Mouse (Mus musculus) cerebellum, adult 9-11 months (tissue): ENCODE results near the gene Lyrm7.

ENCODE experiments used
- DNase-seq: peaks from one replicate; pipeline ENCODE4 v3.0.0; 2022

Lyrm7 gene

DNA sequence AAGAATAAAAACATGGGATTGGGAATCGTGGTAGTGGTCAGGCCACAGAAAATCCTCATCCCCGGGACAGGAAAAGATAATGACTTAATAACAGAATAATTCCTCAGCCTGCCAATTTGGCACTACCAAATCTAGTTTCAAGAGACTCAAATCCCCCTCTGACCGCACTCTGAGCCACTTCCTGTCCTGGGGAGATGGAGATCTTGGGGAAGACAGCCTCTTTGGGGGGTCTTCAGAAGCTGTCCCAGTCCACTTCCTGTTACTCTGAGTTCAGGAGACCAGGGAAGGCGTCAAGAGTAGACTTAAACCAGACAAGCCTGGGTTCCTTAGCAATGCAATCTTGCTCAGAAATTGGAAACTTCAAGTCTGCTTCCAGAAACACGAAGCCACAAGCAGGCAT is 15.8 kb downstream of the Lyrm7 start:
- DNase-seq = no peak

DNA sequence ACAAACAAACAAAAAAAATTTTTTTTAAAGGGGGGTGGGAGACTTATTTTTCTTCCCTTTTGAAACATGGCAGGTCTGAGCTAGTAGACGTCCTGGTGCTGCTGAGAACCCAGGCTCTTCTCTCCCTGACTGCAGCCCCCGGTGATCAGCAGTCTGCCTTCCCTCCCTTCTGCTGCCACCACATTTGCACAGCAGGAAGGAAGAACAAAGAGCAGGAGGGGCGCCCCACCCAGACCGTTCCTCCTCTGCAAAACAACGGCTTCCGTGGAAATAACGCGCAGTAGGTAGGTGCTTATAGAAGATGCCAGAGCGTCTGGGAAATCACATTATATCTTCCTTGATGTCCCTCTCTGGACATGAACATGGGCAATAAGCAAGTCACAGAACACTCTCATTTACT is 16.3 kb downstream of the Lyrm7 start:
- no peak for DNase-seq

DNA sequence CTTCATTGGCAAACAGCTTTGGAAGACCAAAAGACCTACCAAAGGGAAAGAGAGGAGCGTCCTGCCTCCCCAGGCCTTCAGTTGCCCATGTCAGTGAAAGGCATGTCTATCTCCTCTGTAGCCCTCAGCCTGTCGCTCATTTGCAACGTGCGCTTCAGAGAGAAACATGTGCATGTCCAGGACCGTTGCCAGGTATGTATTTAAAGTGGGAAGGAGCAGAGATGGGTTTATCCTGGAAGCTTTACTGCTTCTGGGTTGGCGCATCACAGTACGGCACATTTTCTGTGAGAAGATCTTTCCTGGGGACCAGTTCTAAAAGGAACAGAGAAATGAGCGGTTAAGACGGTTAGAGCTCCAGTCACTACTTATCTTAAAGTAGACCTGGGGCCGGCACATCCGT is 19.8 kb downstream of the Lyrm7 start:
- DNase-seq = no peak

DNA sequence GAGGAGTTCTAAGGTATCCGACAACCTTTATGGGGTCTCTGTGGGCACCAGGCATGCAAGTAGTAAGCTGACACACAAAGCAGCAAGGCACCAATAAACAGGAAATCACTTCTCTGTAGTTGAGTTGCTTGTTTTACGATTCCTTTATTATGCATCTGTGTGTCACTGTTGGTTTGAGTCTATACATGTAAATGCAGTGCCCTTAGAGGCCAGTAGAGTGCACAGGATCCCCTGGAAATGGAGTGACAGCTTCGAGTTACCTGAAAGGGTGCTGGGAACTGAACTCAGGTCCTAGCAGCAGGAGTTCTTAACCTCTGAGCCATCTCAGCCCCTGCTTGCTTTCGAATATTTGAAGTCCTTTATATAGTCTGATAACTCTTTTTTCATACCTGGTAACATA is 21.0 kb downstream of the Lyrm7 start:
- DNase-seq = no peak

DNA sequence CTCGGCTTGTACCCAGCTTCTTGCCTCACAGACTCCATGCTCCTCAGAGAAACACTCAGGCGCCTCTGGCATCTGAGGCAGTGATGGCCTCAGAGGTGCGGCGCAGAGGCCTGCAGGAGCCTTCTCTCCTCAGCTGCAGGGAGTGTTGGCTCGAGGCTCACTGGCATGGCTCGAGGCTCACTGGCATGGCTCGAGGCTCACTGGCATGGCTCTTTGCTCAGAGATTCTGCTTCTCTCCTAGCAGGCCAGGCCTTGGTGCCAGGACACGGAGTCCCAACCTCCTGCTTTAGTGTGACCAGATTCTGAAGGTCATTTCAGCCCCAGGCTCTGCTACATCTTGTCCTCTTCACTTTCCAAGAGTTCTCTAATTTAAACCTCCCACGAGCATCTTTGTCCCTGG is 24.6 kb downstream of the Lyrm7 start:
- DNase-seq = peak; percentile 41

DNA sequence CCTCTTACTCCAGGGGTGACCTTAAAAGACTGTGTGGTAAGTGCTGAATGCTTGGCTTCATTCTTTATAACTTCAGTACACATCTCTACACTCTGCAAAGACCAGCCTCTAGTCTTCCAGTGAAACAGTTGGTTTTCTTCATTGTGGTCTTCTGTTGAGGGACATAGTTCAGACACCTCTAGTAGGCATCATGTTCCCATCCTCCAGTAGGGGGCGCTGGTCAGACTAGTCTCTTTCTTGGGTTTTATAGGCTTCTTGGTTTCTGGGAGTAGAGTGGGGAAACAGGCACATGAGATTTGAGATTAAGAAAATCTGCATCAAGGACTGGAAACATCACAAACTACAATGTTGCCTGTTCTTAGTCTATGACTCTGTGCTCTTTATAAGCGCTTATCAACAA is 26.1 kb downstream of the Lyrm7 start:
- DNase-seq = no peak

DNA sequence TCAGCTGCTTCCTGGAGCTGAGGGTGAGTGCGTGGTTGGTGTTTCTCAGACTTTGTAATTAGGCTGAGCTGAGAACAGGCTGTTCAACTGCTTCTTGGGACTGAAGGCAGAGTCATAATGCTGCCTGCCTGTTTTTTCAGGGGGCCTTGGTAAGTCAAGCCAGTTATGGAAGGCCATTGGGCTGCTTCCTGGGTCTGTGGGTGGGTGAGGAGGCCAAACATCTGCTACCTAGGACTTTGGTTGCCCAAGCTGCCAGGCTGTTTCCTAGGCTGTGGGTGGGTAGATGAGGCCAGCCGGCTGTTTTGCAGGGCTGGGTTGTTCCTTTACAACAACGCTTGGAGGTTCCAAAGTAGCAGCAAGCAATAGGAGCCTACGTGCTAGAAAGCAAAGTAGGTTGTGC is 26.9 kb downstream of the Lyrm7 start:
- DNase-seq = no peak

DNA sequence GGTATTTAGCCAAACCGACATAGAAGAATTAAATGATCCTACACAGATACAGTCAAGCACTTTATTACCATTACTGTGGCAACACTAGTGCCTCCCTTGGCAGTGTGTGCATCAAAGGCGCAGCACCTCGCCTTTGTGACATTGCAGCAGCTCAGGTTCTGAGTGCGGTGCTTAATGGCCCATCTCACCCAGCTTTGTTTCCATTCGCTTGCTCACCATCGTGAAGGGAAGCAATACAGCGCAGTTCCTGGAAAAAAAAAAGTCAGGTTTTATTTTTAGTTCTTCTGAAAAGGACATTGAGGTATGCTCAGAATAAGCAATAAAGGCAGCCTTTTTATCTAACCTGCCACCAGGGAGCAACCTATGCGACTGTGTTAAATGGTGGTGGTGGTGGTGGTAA is 33.9 kb downstream of the Lyrm7 start:
- DNase-seq = no peak

DNA sequence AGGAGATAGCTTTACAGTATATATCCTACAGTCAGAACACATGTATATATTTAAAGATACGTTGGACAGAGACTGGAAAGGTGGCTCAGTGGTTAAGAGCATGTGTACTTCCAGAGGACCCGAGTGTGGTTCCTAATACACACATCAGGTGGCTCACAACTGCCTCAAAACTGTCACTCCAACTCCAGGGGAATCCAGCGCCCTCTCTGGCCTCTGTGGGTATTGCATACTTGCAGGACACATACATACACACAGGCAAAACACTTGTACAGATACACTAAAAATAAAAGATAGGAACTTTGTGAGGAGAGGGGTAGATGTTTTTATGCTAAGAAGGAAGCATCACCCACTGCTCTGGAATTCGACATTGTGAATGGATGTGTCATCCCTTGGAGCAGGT is 34.9 kb downstream of the Lyrm7 start:
- no peak for DNase-seq

DNA sequence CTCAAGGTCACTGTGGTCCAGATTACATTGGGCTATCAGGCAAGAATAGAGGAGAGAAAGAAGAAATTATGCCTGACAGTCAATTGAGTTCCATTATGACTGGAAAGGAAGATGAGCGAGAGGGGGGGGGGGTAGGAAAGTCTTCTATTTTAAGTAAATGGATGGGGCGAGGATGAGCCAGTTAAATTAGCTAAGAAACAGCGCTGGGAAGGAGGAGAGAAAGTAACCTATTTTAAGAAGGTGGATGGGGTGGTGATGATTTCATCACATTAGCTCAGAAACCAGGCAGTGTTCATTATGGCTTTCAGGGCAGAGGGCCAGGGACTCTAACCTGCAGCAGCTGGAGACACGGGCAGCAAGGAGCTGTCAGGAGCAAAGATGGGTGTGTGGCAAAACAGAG is 37.2 kb downstream of the Lyrm7 start:
- DNase-seq = no peak

DNA sequence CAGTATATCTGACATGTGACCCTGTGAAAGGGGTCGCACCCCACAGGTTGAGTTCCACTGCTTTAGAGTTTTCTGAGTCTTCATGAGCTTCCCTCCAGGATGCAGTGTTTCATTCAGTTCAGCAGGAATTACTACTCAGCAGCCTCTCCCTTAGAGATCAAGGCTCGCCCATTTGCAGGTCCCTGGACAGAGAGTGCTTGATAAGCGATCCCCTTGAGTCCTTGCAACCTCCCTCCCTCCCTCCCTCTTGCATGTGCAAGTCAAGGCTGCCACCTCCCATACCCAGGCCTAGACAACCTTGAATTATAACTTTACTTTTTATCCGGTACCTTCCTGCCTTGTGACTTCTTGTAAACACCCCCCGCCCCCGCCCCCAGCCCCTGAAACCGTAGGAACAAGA is 41.2 kb downstream of the Lyrm7 start:
- DNase-seq = no peak

DNA sequence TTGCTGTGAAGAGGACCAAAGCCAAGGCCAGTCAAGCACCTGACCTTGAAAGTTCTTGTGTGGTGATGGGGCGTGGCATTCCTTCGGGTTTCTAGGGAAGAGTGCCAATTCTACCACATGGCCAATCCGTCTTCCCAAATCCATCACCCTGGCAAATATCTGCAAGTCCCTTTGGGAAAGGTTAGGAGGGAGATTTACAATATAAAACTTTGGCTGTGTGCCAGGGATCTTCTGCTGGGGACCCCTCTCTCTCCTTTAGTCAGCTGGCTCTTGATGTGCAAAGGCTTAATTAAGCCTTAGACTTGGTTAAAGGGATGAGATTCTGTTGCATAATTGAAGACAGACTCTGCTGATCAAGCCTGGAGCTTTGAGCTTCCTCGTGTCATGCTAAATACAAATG is 43.3 kb downstream of the Lyrm7 start:
- no peak for DNase-seq

DNA sequence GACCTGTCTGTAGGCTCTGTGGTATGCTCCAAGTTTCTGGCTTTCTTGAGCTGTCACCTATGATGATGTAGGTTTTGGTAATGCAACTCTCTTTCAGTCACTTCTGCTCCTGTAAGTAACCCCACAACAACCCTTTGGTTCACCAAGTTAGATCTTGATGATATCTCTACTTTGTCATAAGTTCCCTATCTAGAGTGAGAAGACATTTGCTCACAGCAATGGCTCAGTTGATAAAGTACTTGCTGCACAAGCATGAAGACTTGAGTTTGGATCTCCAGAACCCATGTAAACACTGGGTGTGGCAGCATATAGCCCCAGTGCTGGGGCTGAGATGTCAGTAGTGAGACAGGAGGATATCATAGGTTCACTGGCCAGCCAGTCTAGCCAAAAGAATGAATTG is 45.1 kb downstream of the Lyrm7 start:
- no peak for DNase-seq

DNA sequence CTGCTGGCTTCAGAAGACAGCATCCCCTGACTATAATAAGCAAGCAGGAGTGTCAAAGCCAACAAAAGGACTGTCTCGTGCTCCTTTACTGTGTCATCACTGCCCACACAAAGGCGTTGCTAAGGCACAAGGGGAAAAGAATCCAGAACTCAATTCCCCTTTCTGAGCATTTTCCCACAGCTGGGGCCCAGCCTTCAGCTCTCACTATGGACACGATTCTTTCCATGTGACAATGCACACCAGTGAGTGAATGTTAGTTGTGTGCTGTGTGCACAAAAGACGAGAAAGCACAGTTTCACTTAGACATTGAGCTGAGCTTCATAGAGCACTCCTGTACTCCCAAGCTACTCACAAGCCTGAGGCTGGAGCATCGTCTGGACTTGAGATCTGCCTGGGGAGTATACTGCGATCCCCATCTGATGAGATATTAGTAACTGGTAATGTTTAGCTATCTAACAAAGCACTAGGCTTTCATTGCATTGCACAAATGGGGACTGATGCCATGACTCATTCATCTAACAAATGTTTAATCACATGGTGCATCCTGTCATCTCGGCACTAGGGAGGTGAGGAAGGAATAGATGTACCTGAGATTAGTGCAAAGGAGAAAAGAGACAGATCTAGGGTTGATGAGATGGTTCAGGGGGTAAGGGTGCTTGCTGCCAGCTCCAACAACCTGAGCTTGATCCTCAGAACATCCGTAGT is 47.8 kb downstream of the Lyrm7 start:
- DNase-seq = no peak

DNA sequence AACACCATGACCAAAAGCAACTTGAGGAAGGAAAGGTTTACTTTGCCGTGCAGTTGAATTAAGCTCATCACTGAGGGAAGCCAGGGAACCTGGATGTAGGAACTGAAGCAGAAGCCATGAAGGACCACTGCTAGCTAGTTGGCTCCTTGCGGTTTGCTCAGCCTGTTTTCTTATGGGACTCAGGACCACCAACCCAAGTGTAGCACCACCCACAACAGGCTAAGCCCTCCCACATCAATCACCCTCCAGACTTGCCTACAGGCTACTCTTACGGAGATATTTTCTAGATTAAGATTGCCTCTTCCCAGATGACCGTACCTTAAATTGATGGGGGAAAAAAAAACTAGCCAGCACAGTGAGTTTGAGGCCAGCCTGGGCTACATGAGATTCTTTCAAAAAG is 48.4 kb downstream of the Lyrm7 start:
- DNase-seq = no peak

DNA sequence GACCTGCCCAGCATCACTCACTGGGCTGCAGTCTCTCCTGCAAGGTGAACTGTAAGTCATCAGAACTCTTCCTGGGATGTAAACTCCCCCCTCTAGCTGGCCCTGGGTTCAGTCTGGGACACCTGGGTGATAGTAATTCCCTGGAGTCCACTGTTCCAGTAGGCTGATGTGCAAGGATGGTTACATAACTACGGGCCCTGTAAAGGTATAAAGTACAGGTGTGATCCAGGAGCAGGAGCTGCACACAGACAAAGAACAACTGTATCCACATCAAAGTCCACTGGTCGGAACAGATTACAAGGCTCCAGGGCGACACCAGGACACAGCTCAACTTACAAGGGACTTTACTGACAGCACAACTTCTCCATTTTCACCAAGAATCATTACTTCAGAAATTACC is 49.7 kb downstream of the Lyrm7 start:
- DNase-seq = no peak

DNA sequence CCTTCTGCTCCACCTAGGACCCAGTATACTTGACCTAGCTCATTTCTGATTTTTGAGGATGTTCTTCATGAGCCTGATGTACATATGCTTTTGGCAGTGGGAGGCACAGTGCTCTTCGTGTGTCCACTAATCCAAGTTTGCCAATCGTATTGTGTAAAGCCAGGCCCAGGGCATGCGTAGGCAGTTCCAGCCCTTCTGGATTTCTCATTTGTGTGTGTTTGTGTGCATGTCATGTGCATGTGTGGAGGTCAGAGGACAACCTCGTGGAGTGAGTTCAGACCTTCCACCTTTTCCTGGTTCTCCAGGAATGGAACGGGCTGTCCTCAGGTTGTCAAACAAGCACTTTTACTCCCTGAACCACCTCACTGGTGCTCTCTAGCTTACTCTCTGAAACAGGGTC is 51.1 kb downstream of the Lyrm7 start:
- no peak for DNase-seq

DNA sequence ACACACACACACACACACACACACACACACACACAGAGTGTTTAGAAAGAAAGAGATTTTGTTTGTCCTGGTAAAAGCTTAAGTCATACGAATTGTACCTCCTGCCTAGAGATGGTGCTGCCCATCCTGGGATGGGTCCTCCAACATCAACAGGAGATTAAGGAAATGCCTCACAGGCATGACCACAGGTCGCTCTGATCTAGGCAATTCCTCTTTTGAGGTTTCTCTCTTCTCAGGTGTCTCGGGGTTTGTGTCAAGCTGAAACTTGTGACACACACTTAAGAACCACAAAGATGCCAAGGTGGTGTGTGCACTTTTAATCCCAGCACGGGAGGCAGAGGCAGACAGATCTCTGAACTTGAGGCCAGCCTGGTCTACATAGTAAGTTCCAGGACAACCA is 52.5 kb downstream of the Lyrm7 start:
- DNase-seq = no peak

DNA sequence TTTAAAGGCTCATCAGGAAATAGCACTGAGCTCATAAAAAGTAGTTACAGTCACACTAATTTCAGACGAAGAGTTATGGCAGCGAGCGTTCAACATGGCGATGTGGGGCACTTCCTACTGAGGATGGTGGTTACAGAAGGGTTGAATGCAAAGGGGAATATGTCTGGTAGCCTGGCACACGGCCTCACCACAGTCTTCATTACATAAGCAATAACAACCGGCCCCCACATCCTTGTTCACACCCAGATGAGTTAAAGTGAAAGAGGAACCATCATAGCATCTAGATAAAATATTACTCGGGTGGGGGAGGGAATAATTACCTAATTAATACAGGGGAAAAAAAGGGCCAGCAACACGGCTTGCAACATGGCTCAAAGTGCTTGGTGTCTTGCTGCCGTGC is 53.0 kb downstream of the Lyrm7 start:
- DNase-seq = no peak

DNA sequence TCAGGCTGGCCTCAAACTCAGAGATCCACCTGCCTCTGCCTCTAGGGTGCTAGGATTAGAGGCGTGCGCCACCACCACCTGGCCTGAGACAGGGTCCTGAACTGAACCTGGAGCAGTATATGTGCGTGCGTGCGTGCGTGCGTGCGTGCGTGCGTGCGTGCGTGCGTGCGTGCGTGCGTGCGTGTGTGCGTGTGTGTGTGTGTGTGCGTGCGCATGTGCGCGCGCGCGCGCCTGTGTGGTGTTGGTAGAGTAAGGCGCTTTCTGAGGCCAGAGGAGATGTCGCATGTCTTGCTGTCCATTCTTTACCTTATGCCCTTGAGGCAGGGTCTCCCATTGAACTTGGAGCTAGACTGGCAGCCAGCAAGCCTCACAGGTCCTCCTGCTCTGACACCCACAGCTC is 53.8 kb downstream of the Lyrm7 start:
- DNase-seq = no peak

DNA sequence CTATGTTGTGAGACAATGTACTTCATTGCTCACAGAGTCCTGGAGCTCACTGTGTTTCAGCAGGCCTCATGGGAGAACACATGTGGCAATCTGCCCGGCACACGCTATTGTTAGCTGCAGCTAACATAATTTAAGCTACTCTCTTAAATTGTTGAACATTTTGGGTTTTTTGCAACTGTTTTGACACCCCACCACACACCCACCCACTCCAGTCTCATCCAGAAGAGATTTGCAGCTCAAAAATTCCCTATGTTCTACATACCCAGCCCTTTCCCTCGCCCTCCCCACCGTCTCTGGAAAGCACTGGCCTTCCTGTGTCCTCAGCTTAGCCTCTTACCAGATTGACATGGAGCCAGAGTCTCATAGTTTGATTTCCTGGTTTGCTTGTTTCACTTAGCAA is 55.5 kb downstream of the Lyrm7 start:
- no peak for DNase-seq

DNA sequence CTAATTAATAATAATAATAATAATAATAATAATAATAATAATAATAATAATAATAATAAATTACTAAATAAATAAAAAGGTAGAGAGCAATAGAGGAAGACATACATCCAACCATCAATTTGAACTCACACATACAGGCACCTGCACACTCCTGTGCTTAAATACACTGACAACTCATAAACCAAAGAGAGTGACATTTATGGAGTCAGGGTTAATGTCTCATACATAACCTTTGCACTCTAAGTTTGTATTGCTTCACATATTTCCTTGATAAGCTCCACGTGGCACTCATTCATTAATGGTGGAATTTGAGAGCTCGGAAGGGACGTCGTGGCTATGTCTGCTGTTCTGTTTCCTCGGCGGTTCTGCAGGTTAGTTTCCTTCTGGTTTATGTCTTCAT is 58.1 kb downstream of the Lyrm7 start:
- DNase-seq = no peak

DNA sequence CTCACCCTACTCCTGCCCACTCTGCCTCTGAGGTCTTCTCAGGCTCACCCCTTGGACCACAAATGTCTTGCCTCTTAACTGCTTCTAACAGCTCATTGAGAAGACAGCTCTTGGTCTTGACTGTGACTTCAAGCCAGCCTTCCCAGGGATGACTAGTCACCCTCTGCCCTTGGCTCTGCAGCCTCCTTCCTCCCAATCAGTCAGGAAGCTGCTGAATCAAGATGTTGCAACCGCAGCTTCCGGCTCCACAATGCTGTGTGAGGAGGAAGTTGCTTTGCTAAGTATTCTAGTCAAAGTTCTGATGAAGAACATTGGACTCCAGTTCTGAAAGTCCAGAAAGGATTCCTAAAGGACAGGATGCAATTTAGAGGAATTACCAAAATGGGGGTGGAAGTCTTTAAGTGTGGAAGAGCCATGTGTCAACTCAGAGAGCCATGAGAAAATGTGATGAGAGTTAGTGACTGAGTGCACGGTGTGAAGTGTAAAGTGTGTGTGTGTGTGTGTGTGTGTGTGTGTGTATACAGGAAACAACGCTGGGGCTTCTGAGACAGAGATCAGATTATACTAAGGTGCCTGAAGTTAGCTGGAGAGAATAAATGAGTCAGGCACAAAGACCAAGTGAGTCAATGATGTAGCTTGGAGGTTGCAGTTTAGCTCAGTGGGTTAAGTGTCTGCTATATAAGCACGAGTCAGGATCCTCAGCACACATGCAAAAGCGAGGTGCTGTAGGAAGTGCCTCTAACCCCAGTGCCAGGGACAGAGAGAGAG is 58.7 kb downstream of the Lyrm7 start:
- no peak for DNase-seq

DNA sequence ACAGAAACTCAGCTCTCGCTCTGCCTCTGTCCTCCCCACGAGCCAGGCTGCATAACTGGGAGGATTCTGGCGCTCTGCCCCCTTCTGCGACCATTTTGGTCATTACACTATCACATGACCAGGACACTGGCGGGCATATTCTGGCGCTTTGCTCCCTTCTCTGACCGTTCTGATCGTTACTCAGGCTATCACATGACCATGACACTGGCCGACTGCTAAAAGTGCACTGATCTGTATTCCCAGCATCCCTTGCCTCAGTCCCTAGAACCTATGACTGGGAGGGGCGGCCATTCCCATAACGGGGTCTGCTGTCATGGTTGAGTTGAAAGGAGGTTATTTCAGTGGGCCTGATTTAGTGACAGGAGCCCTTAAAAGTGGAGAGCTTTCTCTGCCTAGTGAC is 64.2 kb downstream of the Lyrm7 start:
- no peak for DNase-seq

DNA sequence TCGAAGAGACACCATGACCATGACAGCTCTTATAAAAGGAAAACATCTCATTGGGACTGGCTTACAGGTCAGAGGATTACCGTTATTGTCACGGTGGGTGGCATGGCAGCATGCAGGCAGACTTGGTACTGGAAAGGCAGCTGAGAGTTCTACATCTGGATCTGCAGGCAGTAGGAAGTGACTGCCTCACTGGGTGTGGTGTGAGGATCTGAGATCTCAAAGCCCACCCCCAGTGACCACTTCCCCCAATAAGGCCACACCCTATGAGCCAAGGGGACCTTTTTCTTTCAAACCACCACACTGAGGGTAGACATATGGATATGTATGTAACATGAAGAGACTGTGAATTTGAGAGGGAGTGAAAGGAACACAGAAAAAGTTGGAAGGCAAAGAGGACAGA is 66.0 kb downstream of the Lyrm7 start:
- DNase-seq = no peak
